Mouse (Mus musculus) midbrain, embryonic 10.5 days (tissue): ENCODE measurements around the gene Lipt2. TPM values are rescaled to one million over a fixed set of nuclear protein-coding genes. Genes with fewer than 3 reads are reported as not detected.

Experiments
- DNase-seq: peaks from one replicate; pipeline ENCODE4 v3.0.0-alpha.2; 2017; ENCODE audit warnings: low spot score
- H3K27ac ChIP-seq: fragments of 300-500 bp; sonication (generic); replicated peaks from 2 replicates; pipeline ENCODE4 v1.5.1; 2016; ENCODE audit warnings: mild to moderate bottlenecking
- H3K27me3 ChIP-seq: fragments of 300-500 bp; sonication (generic); 2 replicates; pipeline ENCODE4 v1.6.1; 2016; ENCODE audit warnings: low read depth, mild to moderate bottlenecking; ENCODE audit not compliant: poor library complexity, severe bottlenecking
- H3K36me3 ChIP-seq: fragments of 300-500 bp; sonication (generic); 2 replicates; pipeline ENCODE4 v1.6.1; 2016; ENCODE audit warnings: mild to moderate bottlenecking, moderate library complexity
- H3K4me1 ChIP-seq: fragments of 300-500 bp; sonication (generic); 2 replicates; pipeline ENCODE4 v1.6.1; 2016
- H3K4me3 ChIP-seq: fragments of 300-500 bp; sonication (generic); 2 replicates; pipeline ENCODE4 v1.5.1; 2016; ENCODE audit warnings: mild to moderate bottlenecking, moderate library complexity
- H3K9me3 ChIP-seq: fragments of 300-500 bp; sonication (generic); replicated peaks from 2 replicates; pipeline ENCODE4 v1.6.1; 2016; ENCODE audit warnings: mild to moderate bottlenecking
- WGBS: fragments of 180-500 bp; shearing (Covaris S2); methylation state at CpG from one replicate; pipeline ENCODE4 v1.1.7; 2016; 5-methylcytosine and 5-hydroxymethylcytosine counted together
- polyA plus RNA-seq: library from polyadenylated mRNA; unstranded; fragments of >200 nt; fragmentation: Nextera tagmentation; extraction: Ambion mirVana; gene quantifications from 2 replicates; pipeline ENCODE4 v1.2.1, GENCODE M21; 2016

The Lipt2 gene
- polyA plus RNA-seq, 1 experiment from 2014 or later: 23.4 TPM

DNA sequence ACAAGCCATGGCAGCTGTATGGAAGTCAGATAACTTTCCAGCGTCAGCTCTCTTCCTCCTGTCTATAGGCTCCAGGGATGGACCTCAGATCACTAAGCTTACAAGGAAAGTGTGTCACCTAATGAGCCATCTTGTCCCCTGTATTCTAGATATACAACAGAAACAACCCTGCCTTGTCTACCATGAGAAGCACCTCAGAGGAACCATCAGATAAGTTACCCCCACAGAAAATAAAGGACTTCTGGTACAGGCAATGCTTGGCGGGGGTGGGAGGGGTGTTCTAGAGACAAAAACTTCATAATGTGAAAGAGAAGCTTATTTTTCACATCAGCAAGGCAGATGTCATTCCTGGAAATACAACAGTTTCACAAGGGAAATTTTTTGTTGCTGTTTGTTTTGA is 47.1 kb downstream of the Lipt2 start:
- no peaks in the 10 kb centered on the region for H3K4me1 ChIP-seq
- DNase-seq: no peak
- H3K27ac ChIP-seq: no peak overlapping the region
- H3K9me3 ChIP-seq: no peaks in the 10 kb centered on the region
- H3K27me3 ChIP-seq: no peaks in the 10 kb centered on the region
- H3K36me3 ChIP-seq: no peaks in the 10 kb centered on the region
- H3K4me3 ChIP-seq: no peak overlapping the region
- WGBS: 86% methylated on average over 2 of the region's 2 CpGs

DNA sequence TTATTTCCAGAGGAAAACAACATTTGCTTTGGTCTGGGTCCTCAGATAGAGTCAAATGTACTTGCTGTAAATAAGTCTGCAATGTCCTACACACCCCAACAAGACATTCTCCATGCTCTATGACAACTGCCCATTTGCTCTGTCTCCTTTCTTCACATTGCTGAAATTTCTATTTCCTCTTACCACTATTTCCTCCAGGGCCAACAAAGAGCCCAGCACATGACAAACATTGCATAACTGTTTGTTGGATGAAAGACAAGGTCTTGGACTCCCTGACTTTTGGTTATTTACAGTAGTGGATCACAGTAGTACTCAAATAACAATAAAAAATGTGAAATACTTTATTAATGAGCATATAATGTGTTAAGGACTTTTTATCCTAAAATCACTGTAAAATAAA is 48.8 kb downstream of the Lipt2 start:
- H3K9me3 ChIP-seq: no peaks in the 10 kb centered on the region
- DNase-seq: no peak
- no peaks in the 10 kb centered on the region for H3K36me3 ChIP-seq
- H3K27ac ChIP-seq: no peak overlapping the region
- no peak overlapping the region for H3K4me3 ChIP-seq
- no peaks in the 10 kb centered on the region for H3K27me3 ChIP-seq
- no peaks in the 10 kb centered on the region for H3K4me1 ChIP-seq

Other genes with a start within 250 kb of the Lipt2 start
- 4.0 and 4.5 TPM in 2 replicates for gene Rnf169, start 178.8 kb upstream of the Lipt2 start, polyA plus RNA-seq
- gene Chrdl2, start 153.1 kb upstream of the Lipt2 start, polyA plus RNA-seq: 0.14 and 0.16 TPM in 2 replicates
- 114 and 117 TPM in 2 replicates for gene Pold3, start 37.7 kb upstream of the Lipt2 start, polyA plus RNA-seq
- gene Kcne3, start 17.2 kb downstream of the Lipt2 start, polyA plus RNA-seq: 2.9 and 6.7 TPM in 2 replicates
- gene Pgm2l1, start 68.1 kb downstream of the Lipt2 start, polyA plus RNA-seq: 4.5 and 7.3 TPM in 2 replicates
- gene P4ha3, start 126.2 kb downstream of the Lipt2 start, polyA plus RNA-seq: 1.4 and 3.1 TPM in 2 replicates
- gene C2cd3, start 213.0 kb downstream of the Lipt2 start, polyA plus RNA-seq: 30.7 and 32.8 TPM in 2 replicates
- 96.9 and 111 TPM in 2 replicates for gene Ppme1, start 213.0 kb downstream of the Lipt2 start, polyA plus RNA-seq